Mouse (Mus musculus): Measurements from ENCODE around the gene Cby3.

- TF ChIP-seq GATA1 (IDR thresholded peaks at IDR 0.05; ENCODE audit: borderline replicate concordance, low read length) = no peak
- no peak for TF ChIP-seq FLI1 (IDR thresholded peaks at IDR 0.05; ENCODE audit: low read length)
Measured at GRCm38 (mm10) chr11:50354851-50355250, 589 bp downstream of the Cby3 start.
